Mouse (Mus musculus): ENCODE measurements around the gene Abi1.
"Not testable (repeated sequence)": the region's sequence is repeated elsewhere in the genome, so short reads cannot be mapped to it uniquely, and the experiment has no call there.

Gene Abi1

DNA sequence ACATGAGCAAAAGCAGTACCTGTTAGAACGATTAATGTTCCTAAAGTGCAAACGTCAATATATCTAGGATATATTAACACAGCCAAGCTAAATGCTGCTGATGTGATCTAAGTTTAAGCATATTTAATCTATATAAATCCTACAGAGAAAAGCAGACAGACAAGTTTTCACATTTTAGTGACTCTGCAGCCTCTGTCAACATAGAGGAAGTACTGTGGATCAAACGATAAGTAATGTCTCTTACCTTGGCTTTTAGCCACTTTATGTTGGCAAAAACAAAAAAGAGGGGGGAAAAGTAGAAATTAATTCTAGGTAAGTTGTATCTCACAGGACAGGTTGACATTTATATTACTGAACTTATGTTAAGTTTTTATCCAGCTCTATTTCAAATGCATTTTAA is 77.1 kb downstream of the Abi1 start:
- DNase-seq (ENCODE audit: low read depth, low spot score), result no peak

- no peak for DNase-seq (ENCODE audit: low read depth, low spot score)
These were observed 77.8 kb downstream of the Abi1 start for GRCm38 (mm10) chr2:22962242-22962641.

- no peak for DNase-seq (ENCODE audit: low read depth, low spot score)
These were observed 78.4 kb downstream of the Abi1 start for GRCm38 (mm10) chr2:22961681-22962080.

GRCm38 (mm10) chr2:22957415-22957814 is 82.6 kb downstream of the Abi1 start:
- peak; percentile 60 for DNase-seq (ENCODE audit: low read depth, low spot score)

GRCm38 (mm10) chr2:22955914-22956313 is 84.1 kb downstream of the Abi1 start:
- no peak for DNase-seq (ENCODE audit: low read depth, low spot score)

- DNase-seq (ENCODE audit: low read depth, low spot score), result no peak
These were observed 85.8 kb downstream of the Abi1 start for GRCm38 (mm10) chr2:22954278-22954677.

GRCm38 (mm10) chr2:22949956-22950355 is 90.1 kb downstream of the Abi1 start:
- DNase-seq (ENCODE audit: low read depth, low spot score), result peak; percentile 77

DNA sequence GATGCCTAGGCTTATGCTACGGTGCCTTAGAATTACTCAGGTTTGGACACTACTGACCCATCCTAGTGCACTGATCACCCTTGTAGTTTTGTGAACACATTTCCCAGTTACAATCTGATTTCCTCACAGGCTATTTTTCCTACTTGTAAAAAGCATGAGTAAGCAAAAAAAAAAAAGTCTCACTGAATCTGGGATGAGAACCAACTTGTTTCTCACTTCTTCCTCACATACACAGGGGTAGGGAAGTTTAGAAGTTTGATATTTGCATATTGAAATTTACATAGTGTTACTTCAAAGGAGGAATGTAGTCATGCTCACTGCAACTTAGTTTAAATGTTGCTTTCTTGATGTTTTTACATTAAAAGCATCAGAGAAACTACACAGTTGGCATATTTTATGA is 106.5 kb downstream of the Abi1 start:
- DNase-seq (ENCODE audit: low read depth, low spot score), result peak; percentile 24

- DNase-seq (ENCODE audit: low read depth, low spot score), result no peak
These were observed 111.8 kb downstream of the Abi1 start for GRCm38 (mm10) chr2:22928259-22928658.

DNA sequence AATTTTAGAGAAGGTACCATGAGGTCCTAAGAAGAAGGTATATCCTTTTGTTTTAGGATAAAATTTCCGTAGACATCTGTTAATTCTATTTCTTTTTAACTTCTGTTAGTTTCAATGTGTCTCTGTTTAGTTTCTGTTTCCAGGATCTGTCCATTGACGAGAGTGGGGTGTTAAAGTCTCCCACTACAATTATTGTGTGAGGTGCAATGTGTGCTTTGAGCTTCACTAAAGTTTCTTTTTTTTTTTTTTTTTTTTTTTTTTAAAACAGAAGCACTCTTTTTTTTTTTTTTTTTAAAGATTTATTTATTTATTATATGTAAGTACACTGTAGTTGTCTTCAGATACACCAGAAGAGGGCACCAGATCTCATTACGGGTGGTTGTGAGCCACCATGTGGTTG is 114.1 kb downstream of the Abi1 start:
- not testable (repeated sequence) for DNase-seq (ENCODE audit: low read depth, low spot score)

- DNase-seq (ENCODE audit: low read depth, low spot score), result no peak
These were observed 121.4 kb downstream of the Abi1 start for GRCm38 (mm10) chr2:22918651-22919050.

GRCm38 (mm10) chr2:22914421-22914820 is 125.6 kb downstream of the Abi1 start:
- DNase-seq (ENCODE audit: low read depth, low spot score), result no peak

- DNase-seq (ENCODE audit: low read depth, low spot score), result no peak
These were observed 136.1 kb downstream of the Abi1 start for GRCm38 (mm10) chr2:22903947-22904346.

DNA sequence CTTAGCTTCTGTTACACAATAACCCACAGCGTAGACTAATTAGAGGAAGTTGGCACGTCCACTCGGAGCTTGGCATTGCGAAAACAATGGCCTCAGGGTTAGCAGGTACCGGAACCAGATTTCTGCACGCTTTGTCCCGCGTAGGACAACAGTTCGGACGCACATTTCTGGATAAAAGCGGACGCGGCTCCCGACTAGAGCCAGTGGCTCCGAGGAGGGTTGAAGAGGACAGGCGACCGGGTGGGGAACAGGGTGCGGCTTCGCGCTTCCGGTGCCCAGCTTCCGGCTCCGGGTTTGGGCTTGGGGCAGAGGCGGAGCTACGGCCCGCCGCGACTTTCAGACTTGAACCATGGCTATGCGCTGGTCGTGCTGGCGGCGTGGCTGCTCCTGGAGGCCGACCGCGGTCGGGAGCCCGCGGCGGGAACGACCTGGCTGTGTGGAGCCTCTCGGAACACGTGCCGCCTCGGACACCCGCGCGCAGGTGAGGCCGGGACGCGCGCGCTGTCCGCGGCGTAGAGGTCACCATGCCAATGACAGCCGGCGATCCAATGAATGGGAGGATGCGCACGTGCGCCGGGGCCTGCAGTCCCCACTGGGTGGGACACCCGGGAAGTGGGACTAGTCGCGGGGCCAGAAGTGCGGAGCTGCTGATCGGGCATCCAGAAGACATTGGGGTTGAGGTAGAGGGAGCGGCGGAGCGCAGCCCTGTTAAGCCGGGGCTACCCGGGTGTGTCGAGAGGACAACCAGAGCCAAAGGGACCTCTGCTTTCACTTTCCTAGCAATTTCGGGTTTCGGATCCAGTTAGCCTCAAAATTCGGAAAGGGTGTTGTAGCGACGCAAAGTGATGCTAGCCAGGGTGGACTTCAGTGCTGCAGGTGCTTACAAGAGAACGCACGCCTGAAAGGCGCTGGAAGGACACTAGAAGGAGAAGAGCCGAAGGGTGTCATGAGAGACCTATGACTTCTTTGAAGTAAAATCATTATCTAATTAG is 144.5 kb downstream of the Abi1 start, which contains the start of gene Pdss1:
TSS of gene Pdss1 (plus strand) at position 241 of the 992 bp plus-strand sequence.
- peak; percentile 96 for DNase-seq (ENCODE audit: low read depth, low spot score)

GRCm38 (mm10) chr2:22894932-22895281 is 145.1 kb downstream of the Abi1 start:
- DNase-seq (ENCODE audit: low read depth, low spot score), result no peak
